14 mouse cellular contexts compared by ENCODE assay signal in the genomic region with DNA sequence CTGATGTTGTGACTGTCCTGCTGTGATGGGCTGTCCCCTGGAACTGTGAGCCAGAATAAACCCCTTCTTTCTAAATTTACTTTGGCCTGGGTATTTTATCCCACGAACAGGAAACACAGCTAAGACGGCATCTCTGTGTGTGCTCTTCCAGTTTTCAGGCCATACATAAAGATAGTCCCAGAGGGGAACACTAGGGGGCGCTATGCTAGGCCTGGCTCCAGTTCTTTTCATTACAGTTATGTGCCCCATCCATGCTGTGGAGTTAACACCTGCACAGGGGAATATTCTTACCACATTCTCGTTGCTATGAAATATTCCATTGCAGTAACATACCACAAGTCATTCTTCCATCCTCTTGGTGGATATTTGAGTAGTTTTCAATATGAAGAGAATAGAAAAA.
DNase-seq lines count a peak whose midpoint lies in the region; ATAC-seq and TF ChIP-seq lines count a peak whose summit lies in the region.
"Had no signal": no experiment of that assay in that cellular context is flagged by ENCODE, and none has a peak within 500 bp of the region (broad histone marks: within the 10 kb centered on the region; RNA-seq: fewer than 3 reads in every experiment).

No protein-coding gene starts in this region.

- WGBS in hindbrain, postnatal 0 days: 55% methylated on average over 4 of the region's 4 CpGs
- 62% methylated on average over 4 of the region's 4 CpGs for WGBS in hindbrain, embryonic 10.5 days
- 60% methylated on average over 4 of the region's 4 CpGs for WGBS in spleen, adult 2 months
- 68% methylated on average over 4 of the region's 4 CpGs for WGBS in small intestine, adult 2 months

- no peaks in the 10 kb centered on the region for H3K27me3 ChIP-seq in hindbrain, postnatal 0 days (ENCODE audit: insufficient read depth, low read length)
- H3K27me3 ChIP-seq in hindbrain, embryonic 10.5 days (ENCODE audit: insufficient read depth, poor library complexity, severe bottlenecking): no peaks in the 10 kb centered on the region
- no peaks in the 10 kb centered on the region for H3K27me3 ChIP-seq in spleen, adult 2 months (ENCODE audit: control insufficient read depth, insufficient read depth, low read length)
- no peaks in the 10 kb centered on the region for H3K27me3 ChIP-seq in small intestine, adult 2 months (ENCODE audit: control insufficient read depth, insufficient read depth, low read length)
- H3K27me3 ChIP-seq: liver, embryonic 13.5 days; midbrain, embryonic 13.5 days had no signal

- H3K4me1 ChIP-seq in hindbrain, postnatal 0 days (ENCODE audit: insufficient read depth, low read length): no peaks in the 10 kb centered on the region
- H3K4me1 ChIP-seq in hindbrain, embryonic 10.5 days (replicated peaks): no peaks in the 10 kb centered on the region
- H3K4me1 ChIP-seq in spleen, adult 2 months (ENCODE audit: control insufficient read depth, insufficient read depth, insufficient read length): no peaks in the 10 kb centered on the region
- peaks cover 15% of the 10 kb centered on the region for H3K4me1 ChIP-seq in small intestine, adult 2 months (ENCODE audit: control insufficient read depth, insufficient read depth, insufficient read length, low read length)
- H3K4me1 ChIP-seq: liver, embryonic 13.5 days; midbrain, embryonic 13.5 days had no signal

- TF ChIP-seq POLR2A in spleen, adult 2 months (IDR thresholded peaks at IDR 0.05; ENCODE audit: low read depth, low read length): no peak
- no peak for TF ChIP-seq POLR2A in small intestine, adult 2 months (IDR thresholded peaks at IDR 0.05; ENCODE audit: low read depth, low read length)

- no peak overlapping the region for H3K4me2 ChIP-seq in hindbrain, postnatal 0 days (ENCODE audit: low read depth, low read length)
- H3K4me2 ChIP-seq: liver, embryonic 13.5 days; midbrain, embryonic 13.5 days had no signal

- no peaks in the 10 kb centered on the region for H3K9me3 ChIP-seq in hindbrain, postnatal 0 days (ENCODE audit: low read length)
- no peaks in the 10 kb centered on the region for H3K9me3 ChIP-seq in hindbrain, embryonic 10.5 days
- H3K9me3 ChIP-seq: liver, embryonic 13.5 days; midbrain, embryonic 13.5 days had no signal

- H3K27ac ChIP-seq in hindbrain, postnatal 0 days: no peak overlapping the region
- H3K27ac ChIP-seq in hindbrain, embryonic 10.5 days: no peak overlapping the region
- H3K27ac ChIP-seq in spleen, adult 2 months (ENCODE audit: insufficient read depth, low read length): no peak overlapping the region
- H3K27ac ChIP-seq in small intestine, adult 2 months (ENCODE audit: insufficient read depth, low read depth, low read length): no peak overlapping the region
- H3K27ac ChIP-seq: liver, embryonic 13.5 days; midbrain, embryonic 13.5 days had no signal

- no peak overlapping the region for H3K9ac ChIP-seq in hindbrain, postnatal 0 days (replicated peaks; ENCODE audit: low read length)
- H3K9ac ChIP-seq: liver, embryonic 13.5 days; midbrain, embryonic 13.5 days had no signal

- TF ChIP-seq CTCF in hindbrain, postnatal 0 days (IDR thresholded peaks at IDR 0.05; ENCODE audit: low read depth): peak; percentile 24
- TF ChIP-seq CTCF in spleen, adult 2 months (IDR thresholded peaks at IDR 0.05; ENCODE audit: extremely low read depth, insufficient read depth, insufficient read length, insufficient replicate concordance): peak; percentile 22; the same call in 1 of the 2 replicates
- peak; percentile 49; the same call in 1 of the 2 replicates for TF ChIP-seq CTCF in small intestine, adult 2 months (IDR thresholded peaks at IDR 0.05; ENCODE audit: extremely low read depth, insufficient read length, insufficient replicate concordance, low read depth, low read length)

- H3K4me3 ChIP-seq in hindbrain, postnatal 0 days (ENCODE audit: low read length): no peak overlapping the region
- H3K4me3 ChIP-seq in hindbrain, embryonic 10.5 days: no peak overlapping the region
- no peak overlapping the region for H3K4me3 ChIP-seq in spleen, adult 2 months (ENCODE audit: extremely low read depth, insufficient read depth, insufficient read length)
- H3K4me3 ChIP-seq in small intestine, adult 2 months (ENCODE audit: low read depth, low read length): no peak overlapping the region
- H3K4me3 ChIP-seq: erythroblast, embryonic 14.5 days; liver, embryonic 13.5 days; midbrain, embryonic 13.5 days had no signal

- ATAC-seq in hindbrain, postnatal 0 days: no peak
- ATAC-seq in cerebellum, adult (ENCODE audit: insufficient number of reproducible peaks, low FRiP score, low TSS enrichment): no peak
- ATAC-seq: midbrain, embryonic 13.5 days had no signal

- no peak for DNase-seq in hindbrain, postnatal 0 days (ENCODE audit: low spot score)
- no peak for DNase-seq in hindbrain, embryonic 10.5 days (ENCODE audit: low spot score)
- no peak for DNase-seq in spleen, adult 2 months (ENCODE audit: low read depth in 1 of 2, low spot score in 2 of 2)
- DNase-seq in spleen, adult 12 weeks (ENCODE audit: low spot score): no peak
- peak; percentile 72 for DNase-seq in ZHBTc4 (ENCODE audit: low read depth, low spot score)
- DNase-seq in cerebellum, postnatal 36 days: no peak
- DNase-seq: adrenal gland, postnatal 14 days; heart, postnatal 10 days; kidney, adult 8-10 months; liver, embryonic 13.5 days had no signal

- no peaks in the 10 kb centered on the region for H3K36me3 ChIP-seq in hindbrain, postnatal 0 days (ENCODE audit: insufficient read depth, low read length)
- H3K36me3 ChIP-seq in hindbrain, embryonic 10.5 days: no peaks in the 10 kb centered on the region
- H3K36me3 ChIP-seq in spleen, adult 2 months (ENCODE audit: control insufficient read depth, insufficient read depth, low read length): no peaks in the 10 kb centered on the region
- H3K36me3 ChIP-seq in small intestine, adult 2 months (ENCODE audit: control insufficient read depth, insufficient read depth, low read length): no peaks in the 10 kb centered on the region
- H3K36me3 ChIP-seq: liver, embryonic 13.5 days; midbrain, embryonic 13.5 days had no signal
